Mouse (Mus musculus): Measurements from ENCODE around the gene Casp7. TPM values are rescaled to one million over a fixed set of nuclear protein-coding genes. Genes with fewer than 3 reads are reported as not detected.

The Casp7 gene
- polyA plus RNA-seq, 1 experiment from 2014 or later, result 26.0 TPM

DNA sequence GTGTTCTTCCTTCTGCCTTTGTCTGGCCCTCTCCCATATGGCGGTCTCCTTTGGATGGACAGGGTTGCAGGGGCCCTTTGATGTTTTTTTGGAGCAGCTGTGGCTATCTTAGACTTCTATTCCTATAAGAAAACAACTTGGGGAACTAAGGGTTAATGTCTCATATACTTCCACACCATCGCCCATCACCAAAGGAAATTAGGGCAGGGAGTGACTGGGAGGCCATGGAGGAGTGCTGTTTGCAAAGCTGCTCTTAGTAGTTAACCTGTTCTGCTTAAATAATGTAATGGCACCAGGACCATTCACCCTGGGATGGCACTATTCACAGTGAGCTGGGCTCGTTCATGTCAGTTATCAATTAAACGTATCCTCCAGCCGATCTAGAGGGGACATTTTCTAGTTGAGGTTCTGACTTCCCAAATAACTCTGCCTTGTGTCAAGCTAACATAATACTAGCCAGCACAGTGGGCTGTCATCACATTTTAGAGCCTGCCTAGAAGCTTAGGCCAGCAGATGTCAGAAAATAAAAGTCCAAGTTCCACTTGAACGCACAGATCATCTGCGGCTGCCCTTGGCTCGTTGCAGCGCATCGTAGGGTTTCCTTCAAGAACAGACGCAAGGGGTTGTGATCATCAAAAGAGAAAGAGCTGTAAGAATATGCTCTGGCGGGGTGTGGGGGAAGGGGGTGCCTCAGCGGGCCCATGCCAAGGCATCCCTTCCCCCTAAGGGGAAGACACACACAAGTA is 87.9 kb downstream of the Casp7 start:
- H3K9me3 ChIP-seq (replicated peaks; ENCODE audit: control insufficient read depth, low read length, poor library complexity, severe bottlenecking), result no peaks in the 10 kb centered on the region
- no peaks in the 10 kb centered on the region for H3K27me3 ChIP-seq (ENCODE audit: control insufficient read depth, insufficient read depth, low read depth, low read length)
- WGBS, result 32% methylated on average over 13 of the region's 13 CpGs
- ATAC-seq, result no peak
- no peak overlapping the region for H3K9ac ChIP-seq (ENCODE audit: low read depth, low read length)
- H3K27ac ChIP-seq (ENCODE audit: low read length), result no peak overlapping the region
- H3K4me3 ChIP-seq (ENCODE audit: low read depth, low read length), result no peak overlapping the region
- H3K36me3 ChIP-seq (ENCODE audit: control insufficient read depth, insufficient read depth, low read length), result no peaks in the 10 kb centered on the region
- H3K4me1 ChIP-seq (ENCODE audit: control insufficient read depth, insufficient read depth, low read length), result peaks cover 6% of the 10 kb centered on the region; the same call in 1 of the 2 replicates
- H3K4me2 ChIP-seq (ENCODE audit: low read length), result no peak overlapping the region

DNA sequence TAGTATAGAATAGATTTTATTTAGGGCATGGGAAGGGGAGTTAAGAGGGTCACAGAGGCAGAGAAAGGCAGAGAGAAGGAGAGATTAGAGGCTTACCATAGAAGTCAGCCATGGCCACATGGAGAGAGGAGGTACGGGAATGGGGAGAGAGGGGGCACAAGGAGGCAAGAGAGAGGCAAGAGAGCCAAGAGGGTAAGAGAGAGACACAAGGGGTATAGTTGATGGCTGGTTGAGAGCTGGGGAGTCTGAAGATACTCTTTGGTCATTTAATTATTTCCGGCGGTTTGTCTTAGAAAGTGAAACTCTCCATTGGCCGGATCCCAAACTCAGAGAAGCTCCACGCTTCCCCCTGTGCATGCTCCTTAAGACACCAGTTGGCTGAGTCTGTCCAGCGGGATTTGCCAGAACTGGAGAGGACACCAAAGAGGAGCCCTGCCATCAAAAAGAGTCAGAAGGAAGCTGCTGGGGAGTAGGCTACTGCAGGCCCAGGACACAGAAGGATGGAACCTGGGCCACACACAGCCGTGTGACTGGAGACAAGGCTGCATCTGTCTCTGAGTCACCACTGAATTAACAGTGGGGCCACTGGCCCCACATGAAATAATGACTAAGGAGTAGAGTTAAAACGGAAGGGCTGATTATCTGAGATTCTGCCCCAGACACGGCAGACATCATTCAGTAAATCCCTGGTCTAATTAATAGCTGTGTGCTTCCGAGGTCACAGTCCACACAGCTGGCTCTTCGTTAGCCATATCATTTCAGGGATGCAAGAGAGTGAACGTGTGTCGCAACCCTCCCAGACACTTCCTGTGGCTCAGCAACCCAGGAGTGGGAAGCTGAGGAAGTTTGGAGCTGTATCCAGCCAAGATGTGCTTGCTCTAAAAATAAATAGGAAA is 88.7 kb downstream of the Casp7 start:
- Histone ChIP-seq H3K27me3 (ENCODE audit: control insufficient read depth, insufficient read depth, low read depth, low read length) (no peaks in the 10 kb centered on the region), H3K9me3 (replicated peaks; ENCODE audit: control insufficient read depth, low read length, poor library complexity, severe bottlenecking) (no peaks in the 10 kb centered on the region), H3K36me3 (ENCODE audit: control insufficient read depth, insufficient read depth, low read length) (no peaks in the 10 kb centered on the region), H3K27ac (ENCODE audit: low read length) (no peak overlapping the region), H3K9ac (ENCODE audit: low read depth, low read length) (no peak overlapping the region), H3K4me2 (ENCODE audit: low read length) (no peak overlapping the region), H3K4me3 (ENCODE audit: low read depth, low read length) (no peak overlapping the region), H3K4me1 (ENCODE audit: control insufficient read depth, insufficient read depth, low read length) (peaks cover 6% of the 10 kb centered on the region; the same call in 1 of the 2 replicates)
- 36% methylated on average over 13 of the region's 13 CpGs for WGBS
- ATAC-seq, result no peak

DNA sequence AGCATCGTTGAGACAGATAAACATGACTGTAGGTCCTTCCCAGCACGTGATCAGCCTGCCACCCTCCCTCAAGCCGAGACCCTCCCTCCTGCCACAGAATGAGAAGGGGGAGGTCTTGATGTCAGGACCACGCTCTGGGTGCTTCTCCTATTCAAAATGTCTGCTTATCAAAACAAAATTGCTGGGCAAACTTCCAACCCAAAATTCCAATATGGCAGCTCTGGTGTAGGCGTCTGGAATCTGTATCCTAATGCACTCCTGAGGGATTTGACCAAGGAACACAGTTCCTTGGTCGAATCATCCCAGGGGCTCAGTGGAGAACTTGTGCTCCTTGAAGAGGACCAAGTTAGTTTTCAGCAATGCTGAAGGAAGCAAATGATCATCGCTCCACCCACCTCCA is 90.0 kb downstream of the Casp7 start:
- 91% methylated on average over 7 of the region's 7 CpGs for WGBS
- no peaks in the 10 kb centered on the region for H3K9me3 ChIP-seq (replicated peaks; ENCODE audit: control insufficient read depth, low read length, poor library complexity, severe bottlenecking)
- no peak overlapping the region for H3K27ac ChIP-seq (ENCODE audit: low read length)
- H3K9ac ChIP-seq (ENCODE audit: low read depth, low read length), result no peak overlapping the region
- H3K27me3 ChIP-seq (ENCODE audit: control insufficient read depth, insufficient read depth, low read depth, low read length), result no peaks in the 10 kb centered on the region
- no peak for ATAC-seq
- H3K36me3 ChIP-seq (ENCODE audit: control insufficient read depth, insufficient read depth, low read length), result no peaks in the 10 kb centered on the region
- H3K4me3 ChIP-seq (ENCODE audit: low read depth, low read length), result no peak overlapping the region
- H3K4me2 ChIP-seq (ENCODE audit: low read length), result no peak overlapping the region
- peaks cover 6% of the 10 kb centered on the region; the same call in 1 of the 2 replicates for H3K4me1 ChIP-seq (ENCODE audit: control insufficient read depth, insufficient read depth, low read length)

DNA sequence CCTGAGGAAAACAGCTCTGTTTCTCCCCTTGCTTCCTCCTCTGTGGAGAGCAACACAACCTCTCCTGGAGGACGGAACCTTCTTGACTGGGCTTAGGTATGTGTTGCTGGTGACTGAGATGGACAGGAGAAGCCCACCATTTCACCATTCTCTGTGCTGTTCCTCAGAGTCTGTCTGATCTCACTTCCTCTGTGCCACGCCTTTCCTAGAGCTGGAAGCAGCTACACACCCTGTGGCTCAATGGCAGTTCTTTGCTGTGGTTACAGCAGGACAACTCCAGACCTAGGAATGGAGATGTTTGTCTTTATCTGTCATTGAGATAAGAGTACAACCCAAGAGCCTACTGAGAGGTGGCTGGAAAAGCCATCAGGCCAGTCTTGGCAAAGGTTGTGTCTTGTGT is 90.4 kb downstream of the Casp7 start:
- 98% methylated on average over 2 of the region's 2 CpGs for WGBS
- Histone ChIP-seq H3K36me3 (ENCODE audit: control insufficient read depth, insufficient read depth, low read length) (no peaks in the 10 kb centered on the region), H3K9me3 (replicated peaks; ENCODE audit: control insufficient read depth, low read length, poor library complexity, severe bottlenecking) (no peaks in the 10 kb centered on the region), H3K9ac (ENCODE audit: low read depth, low read length) (no peak overlapping the region), H3K4me3 (ENCODE audit: low read depth, low read length) (no peak overlapping the region), H3K27ac (ENCODE audit: low read length) (no peak overlapping the region), H3K27me3 (ENCODE audit: control insufficient read depth, insufficient read depth, low read depth, low read length) (no peaks in the 10 kb centered on the region), H3K4me1 (ENCODE audit: control insufficient read depth, insufficient read depth, low read length) (peaks cover 6% of the 10 kb centered on the region; the same call in 1 of the 2 replicates), H3K4me2 (ENCODE audit: low read length) (no peak overlapping the region)
- ATAC-seq, result no peak

DNA sequence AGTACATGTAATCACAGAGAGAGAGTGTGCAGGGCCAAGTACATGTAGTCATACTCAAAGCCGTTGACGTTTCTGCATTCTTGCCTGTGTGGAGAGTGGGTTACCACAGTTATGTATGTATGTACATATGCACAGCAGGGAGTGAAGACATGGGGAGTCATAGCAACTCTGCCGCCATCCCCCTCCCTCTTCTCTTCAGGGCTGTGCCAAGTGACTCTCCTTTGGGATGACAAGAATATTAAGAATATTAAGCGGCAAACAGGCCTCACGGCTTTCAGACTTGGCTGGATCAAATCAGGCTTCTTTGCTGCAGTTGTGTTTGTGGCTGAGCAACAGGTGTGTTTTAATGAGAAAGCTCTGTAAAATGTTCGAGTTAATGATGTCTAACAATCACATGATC is 92.7 kb downstream of the Casp7 start:
- no peak overlapping the region for H3K4me3 ChIP-seq (ENCODE audit: low read depth, low read length)
- no peak for ATAC-seq
- H3K27me3 ChIP-seq (ENCODE audit: control insufficient read depth, insufficient read depth, low read depth, low read length), result no peaks in the 10 kb centered on the region
- no peak overlapping the region for H3K27ac ChIP-seq (ENCODE audit: low read length)
- H3K4me2 ChIP-seq (ENCODE audit: low read length), result no peak overlapping the region
- 83% methylated on average over 6 of the region's 6 CpGs for WGBS
- no peak overlapping the region for H3K9ac ChIP-seq (ENCODE audit: low read depth, low read length)
- H3K36me3 ChIP-seq (ENCODE audit: control insufficient read depth, insufficient read depth, low read length), result no peaks in the 10 kb centered on the region
- peaks cover 6% of the 10 kb centered on the region; the same call in 1 of the 2 replicates for H3K4me1 ChIP-seq (ENCODE audit: control insufficient read depth, insufficient read depth, low read length)
- no peaks in the 10 kb centered on the region for H3K9me3 ChIP-seq (replicated peaks; ENCODE audit: control insufficient read depth, low read length, poor library complexity, severe bottlenecking)

Other genes starting within 250 kb of the Casp7 start
- gene Habp2, start 110.0 kb upstream of the Casp7 start, polyA plus RNA-seq (2015; fragmentation: Nextera tagmentation; extraction: Ambion mirVana), result 0.14 and 0.22 TPM in 2 replicates
- 0.97 and 1.3 TPM in 2 replicates for gene Nrap, start 7.1 kb upstream of the Casp7 start, polyA plus RNA-seq (2015; fragmentation: Nextera tagmentation; extraction: Ambion mirVana)
- 0.09 and 0.29 TPM in 2 replicates for gene Plekhs1, start 64.5 kb downstream of the Casp7 start, polyA plus RNA-seq (2015; fragmentation: Nextera tagmentation; extraction: Ambion mirVana)
- 10.9 and 11.0 TPM in 2 replicates for gene Dclre1a, start 151.1 kb downstream of the Casp7 start, polyA plus RNA-seq (2015; fragmentation: Nextera tagmentation; extraction: Ambion mirVana)
- gene Nhlrc2, start 151.1 kb downstream of the Casp7 start, polyA plus RNA-seq (2015; fragmentation: Nextera tagmentation; extraction: Ambion mirVana), result 7.8 and 7.9 TPM in 2 replicates